Mouse (Mus musculus) cerebellum, adult 2 months (tissue): ENCODE measurements around the gene Add2.

Source experiments
- CTCF ChIP-seq: fragments of 200-500 bp; IDR thresholded peaks from 2 replicates; pipeline ENCODE4 v1.5.1; 2011; ENCODE audit warnings: low read depth, mild to moderate bottlenecking, control low read depth, low read length, moderate library complexity, borderline replicate concordance; ENCODE audit not compliant: insufficient read depth
- POLR2A ChIP-seq: fragments of 200-500 bp; IDR thresholded peaks from 2 replicates; pipeline ENCODE4 v1.6.1; 2011; ENCODE audit warnings: low read length, control low read depth, borderline replicate concordance; ENCODE audit not compliant: insufficient read depth

- TF ChIP-seq CTCF: no peak
- TF ChIP-seq POLR2A: no peak
Observed at GRCm38 (mm10) chr6:86157253-86158234, 129.1 kb downstream of the Add2 start.
